Mouse (Mus musculus) liver, embryonic 16.5 days (tissue): ENCODE results near the gene Sf3b3. TPM values are rescaled to one million over a fixed set of nuclear protein-coding genes. Genes with fewer than 3 reads are reported as not detected.

Experiments used
- ATAC-seq: fragments of 200-750 bp; cut with Nextera tagmentation; 2 replicates; pipeline ENCODE4 v1.8.0; 2017; ENCODE audit warnings: low read depth, mild to moderate bottlenecking, moderate number of reproducible peaks, moderate library complexity
- H3K27ac ChIP-seq: fragments of 300-500 bp; sonication (generic); 2 replicates; pipeline ENCODE4 v1.5.1; 2014; ENCODE audit warnings: mild to moderate bottlenecking, low read length
- H3K27me3 ChIP-seq: fragments of 300-500 bp; sonication (generic); 2 replicates; pipeline ENCODE4 v1.6.1; 2014; ENCODE audit warnings: low read depth, low read length, mixed read lengths; ENCODE audit not compliant: control insufficient read depth, insufficient read depth
- H3K36me3 ChIP-seq: fragments of 300-500 bp; sonication (generic); 2 replicates; pipeline ENCODE4 v1.6.1; 2014; ENCODE audit warnings: mild to moderate bottlenecking; ENCODE audit not compliant: control insufficient read depth, insufficient read depth
- H3K4me1 ChIP-seq: fragments of 300-500 bp; sonication (generic); 2 replicates; pipeline ENCODE4 v1.6.1; 2014; ENCODE audit warnings: low read depth, low read length, mixed read lengths; ENCODE audit not compliant: control insufficient read depth
- H3K4me2 ChIP-seq: fragments of 300-500 bp; sonication (generic); 2 replicates; pipeline ENCODE4 v1.6.1; 2014; ENCODE audit warnings: low read depth, low read length, mixed read lengths
- H3K4me3 ChIP-seq: fragments of 300-500 bp; sonication (generic); 2 replicates; pipeline ENCODE4 v1.5.1; 2014; ENCODE audit warnings: low read depth, mild to moderate bottlenecking, low read length
- H3K9ac ChIP-seq: fragments of 300-500 bp; sonication (generic); 2 replicates; pipeline ENCODE4 v1.6.1; 2014; ENCODE audit warnings: low read depth, low read length
- H3K9me3 ChIP-seq: fragments of 300-500 bp; sonication (generic); replicated peaks from 2 replicates; pipeline ENCODE4 v1.6.1; 2016; ENCODE audit warnings: low read length; ENCODE audit not compliant: control insufficient read depth
- WGBS: fragments of 180-500 bp; shearing (Covaris S2); extraction: QIAGEN DNeasy Blood & Tissue Kit; methylation state at CpG from one replicate; pipeline ENCODE4 v1.1.7; 2014; ENCODE audit not compliant: insufficient replicate concordance; 5-methylcytosine and 5-hydroxymethylcytosine counted together
- polyA plus RNA-seq: library from polyadenylated mRNA; unstranded; fragments of >200 nt; fragmentation: Nextera tagmentation; extraction: Ambion mirVana; gene quantifications from 2 replicates; pipeline ENCODE4 v1.2.1, GENCODE M21; 2015

Gene Sf3b3
- polyA plus RNA-seq, 1 experiment from 2014 or later, result 56.5 TPM

DNA sequence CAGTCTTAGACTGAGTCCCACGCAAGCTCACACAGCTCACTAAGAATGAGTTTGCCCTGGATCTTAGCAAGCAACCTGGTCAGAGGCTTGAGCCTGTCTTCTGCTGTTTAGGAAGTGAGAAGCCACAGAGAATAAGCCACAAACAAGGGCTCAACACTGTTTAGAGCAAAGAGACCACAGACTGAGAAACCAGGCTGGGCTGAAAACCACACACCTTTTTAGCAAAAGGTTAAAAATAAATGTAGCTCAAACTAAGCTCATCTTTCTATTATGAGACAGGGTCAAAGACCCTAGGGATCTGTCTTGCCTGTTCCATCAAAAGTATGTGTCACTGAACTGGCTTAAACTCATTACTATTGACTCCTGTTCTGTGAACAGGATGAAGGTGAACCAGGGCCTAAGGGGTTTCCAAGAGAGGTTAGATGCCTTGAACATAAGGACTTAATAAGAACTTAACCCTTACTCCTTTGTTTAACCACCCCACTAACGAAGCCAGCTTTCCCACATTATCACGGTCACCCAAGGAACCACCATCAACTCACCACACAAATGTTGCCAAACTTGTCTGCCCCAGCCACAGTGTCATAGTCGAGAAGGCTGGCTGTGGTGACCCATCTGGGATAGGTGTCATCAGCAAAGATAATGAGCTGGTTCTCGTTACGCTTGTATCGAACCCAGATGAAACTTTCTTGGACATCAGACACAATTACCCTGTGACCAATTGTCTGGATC lies 33.3 kb downstream of the Sf3b3 start:
- ATAC-seq, result no peak
- H3K27ac ChIP-seq, result no peak overlapping the region
- 82% methylated on average over 7 of the region's 7 CpGs for WGBS

DNA sequence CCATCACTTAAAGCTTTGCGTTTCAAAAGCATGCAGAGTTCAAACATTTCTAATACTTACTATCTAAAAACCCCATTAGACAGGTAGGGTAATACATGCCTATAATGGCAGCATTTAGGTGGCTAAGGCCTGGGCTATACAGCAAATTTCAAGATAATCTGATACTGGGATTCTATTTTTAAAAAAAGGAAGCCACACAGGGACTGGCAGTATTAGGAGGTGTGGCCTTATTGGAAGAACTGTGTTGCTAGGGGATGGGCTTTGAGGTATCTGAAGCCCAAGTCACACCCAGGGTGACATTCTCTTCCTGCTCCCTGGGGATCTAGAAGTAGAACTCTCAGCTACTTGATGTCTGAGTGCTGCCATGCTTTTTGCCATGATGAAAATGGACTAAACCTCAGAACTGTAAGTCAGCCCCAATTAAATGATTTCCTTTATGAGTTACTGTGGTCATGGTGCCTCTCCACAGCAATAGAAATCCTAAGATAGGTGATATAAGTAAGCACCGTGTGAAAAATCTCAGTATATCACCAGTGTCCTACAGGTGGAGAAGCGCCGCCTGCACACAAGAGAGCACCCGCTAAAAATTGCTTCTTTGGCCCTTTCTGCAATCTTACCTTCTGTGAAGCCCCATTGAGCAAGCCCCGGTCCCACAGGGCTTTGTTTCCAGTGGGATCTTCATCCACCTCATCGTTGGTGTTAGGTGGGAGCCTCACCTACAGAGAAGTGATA lies 34.1 kb downstream of the Sf3b3 start:
- 89% methylated on average over 7 of the region's 7 CpGs for WGBS
- no peaks in the 10 kb centered on the region for H3K27me3 ChIP-seq
- no peak overlapping the region for H3K27ac ChIP-seq
- peaks cover 82% of the 10 kb centered on the region for H3K36me3 ChIP-seq
- H3K4me2 ChIP-seq, result no peak overlapping the region
- no peak overlapping the region for H3K9ac ChIP-seq
- H3K9me3 ChIP-seq, result no peaks in the 10 kb centered on the region
- H3K4me1 ChIP-seq, result no peaks in the 10 kb centered on the region
- ATAC-seq, result no peak
- no peak overlapping the region for H3K4me3 ChIP-seq

More for the DNA sequence above, 33.3 kb downstream of the Sf3b3 start:
- Histone ChIP-seq H3K36me3 (peaks cover 90% of the 10 kb centered on the region), H3K9ac (no peak overlapping the region), H3K4me1 (no peaks in the 10 kb centered on the region), H3K27me3 (no peaks in the 10 kb centered on the region), H3K4me3 (no peak overlapping the region), H3K9me3 (no peaks in the 10 kb centered on the region), H3K4me2 (no peak overlapping the region)

GRCm38 (mm10) chr8:110811793-110812192 lies 34.8 kb downstream of the Sf3b3 start:
- Histone ChIP-seq H3K4me2 (no peak overlapping the region), H3K27ac (no peak overlapping the region), H3K9ac (no peak overlapping the region), H3K27me3 (no peaks in the 10 kb centered on the region), H3K36me3 (peaks cover 75% of the 10 kb centered on the region), H3K4me3 (no peak overlapping the region), H3K4me1 (no peaks in the 10 kb centered on the region), H3K9me3 (no peaks in the 10 kb centered on the region)
- WGBS, result 86% methylated on average over 7 of the region's 7 CpGs
- no peak for ATAC-seq

GRCm38 (mm10) chr8:110811116-110811515 lies 35.5 kb downstream of the Sf3b3 start:
- no peak overlapping the region for H3K4me3 ChIP-seq
- peaks cover 70% of the 10 kb centered on the region for H3K36me3 ChIP-seq
- no peaks in the 10 kb centered on the region for H3K9me3 ChIP-seq
- WGBS, result 88% methylated on average over 3 of the region's 3 CpGs
- no peak for ATAC-seq
- H3K9ac ChIP-seq, result no peak overlapping the region
- H3K4me2 ChIP-seq, result no peak overlapping the region
- no peak overlapping the region for H3K27ac ChIP-seq
- no peaks in the 10 kb centered on the region for H3K4me1 ChIP-seq
- H3K27me3 ChIP-seq, result no peaks in the 10 kb centered on the region

GRCm38 (mm10) chr8:110810481-110811065 lies 36.0 kb downstream of the Sf3b3 start:
- peaks cover 64% of the 10 kb centered on the region for H3K36me3 ChIP-seq
- no peaks in the 10 kb centered on the region for H3K9me3 ChIP-seq
- H3K27me3 ChIP-seq, result no peaks in the 10 kb centered on the region
- H3K27ac ChIP-seq, result no peak overlapping the region
- H3K9ac ChIP-seq, result no peak overlapping the region
- no peaks in the 10 kb centered on the region for H3K4me1 ChIP-seq
- no peak for ATAC-seq
- 82% methylated on average over 7 of the region's 7 CpGs for WGBS
- H3K4me2 ChIP-seq, result no peak overlapping the region
- H3K4me3 ChIP-seq, result no peak overlapping the region

DNA sequence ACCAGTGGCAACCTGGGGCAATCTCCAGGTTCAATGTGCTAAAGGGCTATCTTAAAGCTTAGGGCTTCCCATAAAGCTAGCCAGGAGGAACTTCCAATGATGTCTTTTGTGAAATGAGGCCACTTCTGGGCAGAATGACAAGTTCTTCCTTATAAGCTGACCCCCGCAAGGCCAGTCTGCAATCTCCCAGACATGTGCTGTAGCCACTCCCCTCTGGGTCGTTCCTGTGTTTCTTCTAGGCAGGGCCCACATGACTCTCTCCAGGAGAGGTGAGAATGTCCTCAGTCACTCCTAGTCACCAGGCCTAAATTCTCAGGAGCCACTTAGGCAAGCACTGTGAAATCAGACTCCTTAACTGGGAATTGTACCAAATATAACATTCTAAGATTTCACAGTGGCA lies 36.8 kb downstream of the Sf3b3 start:
- no peak overlapping the region for H3K27ac ChIP-seq
- ATAC-seq, result no peak
- no peak overlapping the region for H3K4me3 ChIP-seq
- 45% methylated on average over 2 of the region's 2 CpGs for WGBS
- peaks cover 57% of the 10 kb centered on the region for H3K36me3 ChIP-seq
- H3K4me2 ChIP-seq, result no peak overlapping the region
- H3K9ac ChIP-seq, result no peak overlapping the region
- H3K27me3 ChIP-seq, result no peaks in the 10 kb centered on the region
- H3K4me1 ChIP-seq, result no peaks in the 10 kb centered on the region
- H3K9me3 ChIP-seq, result no peaks in the 10 kb centered on the region

GRCm38 (mm10) chr8:110808495-110809472 lies 37.8 kb downstream of the Sf3b3 start:
- Histone ChIP-seq H3K27ac (no peak overlapping the region), H3K4me2 (no peak overlapping the region), H3K9ac (no peak overlapping the region), H3K9me3 (no peaks in the 10 kb centered on the region), H3K27me3 (no peaks in the 10 kb centered on the region), H3K4me3 (no peak overlapping the region), H3K4me1 (no peaks in the 10 kb centered on the region), H3K36me3 (peaks cover 46% of the 10 kb centered on the region)
- WGBS, result 69% methylated on average over 13 of the region's 13 CpGs
- ATAC-seq, result no peak

GRCm38 (mm10) chr8:110806146-110806545 lies 40.4 kb downstream of the Sf3b3 start:
- H3K27ac ChIP-seq, result no peak overlapping the region
- H3K9me3 ChIP-seq, result no peaks in the 10 kb centered on the region
- no peak overlapping the region for H3K9ac ChIP-seq
- no peak overlapping the region for H3K4me2 ChIP-seq
- no peaks in the 10 kb centered on the region for H3K4me1 ChIP-seq
- 68% methylated on average over 1 of the region's 1 CpGs for WGBS
- H3K36me3 ChIP-seq, result peaks cover 21% of the 10 kb centered on the region
- H3K4me3 ChIP-seq, result no peak overlapping the region
- H3K27me3 ChIP-seq, result no peaks in the 10 kb centered on the region
- no peak for ATAC-seq
